Mouse (Mus musculus): ENCODE measurements around the gene 4933402N03Rik.

The 4933402N03Rik gene

DNA sequence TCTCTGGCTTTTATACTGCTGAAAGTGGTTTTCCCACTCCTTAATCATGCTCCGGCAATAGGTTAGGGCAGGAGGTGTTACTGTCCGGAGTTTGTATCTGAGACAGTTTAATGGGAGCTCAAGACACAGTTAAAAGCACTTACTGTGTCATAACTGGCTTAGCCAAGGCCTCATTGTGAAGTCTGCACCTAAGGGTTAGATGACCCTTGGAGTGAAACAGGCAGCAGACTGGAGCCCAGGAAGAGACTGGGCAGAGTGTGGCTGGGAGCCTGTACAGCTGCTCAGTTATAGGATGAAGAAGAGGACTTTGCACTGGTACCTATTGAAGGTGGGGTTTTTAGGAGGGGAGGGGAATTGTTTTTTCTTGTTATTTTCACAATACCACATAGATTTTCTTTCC lies at the start of gene 4933402N03Rik:
Gene 4933402N03Rik (minus strand): TSS at position 101 of the 400 bp plus-strand sequence.
- no peak for DNase-seq

DNA sequence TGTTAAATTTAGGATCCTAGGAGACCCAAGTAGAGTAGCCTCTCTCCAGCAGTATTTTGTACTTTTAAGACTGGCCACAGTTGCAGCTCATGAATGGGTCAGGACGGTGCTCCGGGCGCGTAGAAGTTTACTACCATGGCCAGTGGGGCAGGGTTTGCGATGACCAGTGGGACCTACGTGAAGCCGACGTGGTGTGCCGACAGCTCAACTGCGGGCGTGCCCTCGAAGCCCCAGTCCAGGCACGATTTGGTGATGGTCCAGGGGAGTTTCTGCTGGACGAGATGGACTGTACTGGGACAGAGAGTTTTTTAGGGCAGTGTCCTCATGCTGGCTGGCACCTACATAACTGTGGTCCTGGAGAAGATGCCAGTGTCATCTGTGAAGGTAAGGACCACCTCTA lies 41.9 kb upstream of the 4933402N03Rik start:
- no peak for DNase-seq

DNA sequence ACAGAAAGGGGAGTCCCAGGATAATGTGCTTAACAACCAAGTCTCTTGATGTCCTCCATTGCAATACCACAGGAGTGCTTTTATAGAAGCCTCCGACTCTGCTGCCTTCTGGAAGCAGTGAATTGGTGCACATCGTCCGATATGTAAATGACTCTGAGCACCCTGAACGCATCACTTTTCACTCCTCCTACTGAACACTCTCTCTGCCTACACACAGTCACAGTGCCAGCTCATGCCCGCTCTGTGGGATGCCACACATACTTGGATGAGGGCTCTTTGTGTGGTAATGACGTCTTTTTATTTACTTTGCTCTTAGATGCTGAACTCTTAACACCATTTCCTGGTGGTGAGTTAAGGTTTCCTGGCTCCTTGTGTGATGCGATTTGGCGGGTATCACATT lies 40.9 kb upstream of the 4933402N03Rik start:
- peak; percentile 20 to 53 for DNase-seq

DNA sequence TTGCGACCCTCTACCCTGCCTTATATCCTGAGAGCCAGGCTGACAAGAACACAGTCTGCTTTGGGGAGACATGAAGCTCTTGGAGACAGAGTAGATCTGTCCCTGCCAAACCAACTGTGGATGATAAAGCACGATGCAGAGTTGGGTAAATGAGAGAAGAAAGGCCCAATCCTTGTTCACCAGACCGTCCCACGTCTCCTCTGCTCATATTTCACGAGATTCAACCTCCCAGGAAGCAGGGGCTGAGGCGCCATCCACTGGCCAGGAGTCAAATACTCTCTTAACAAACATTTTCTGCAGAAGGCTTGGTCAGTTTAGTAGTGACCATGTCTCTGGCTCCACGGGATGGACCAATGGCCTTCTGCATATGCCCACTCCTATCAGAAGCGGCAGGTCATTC lies 38.2 kb upstream of the 4933402N03Rik start:
- no peak for DNase-seq

DNA sequence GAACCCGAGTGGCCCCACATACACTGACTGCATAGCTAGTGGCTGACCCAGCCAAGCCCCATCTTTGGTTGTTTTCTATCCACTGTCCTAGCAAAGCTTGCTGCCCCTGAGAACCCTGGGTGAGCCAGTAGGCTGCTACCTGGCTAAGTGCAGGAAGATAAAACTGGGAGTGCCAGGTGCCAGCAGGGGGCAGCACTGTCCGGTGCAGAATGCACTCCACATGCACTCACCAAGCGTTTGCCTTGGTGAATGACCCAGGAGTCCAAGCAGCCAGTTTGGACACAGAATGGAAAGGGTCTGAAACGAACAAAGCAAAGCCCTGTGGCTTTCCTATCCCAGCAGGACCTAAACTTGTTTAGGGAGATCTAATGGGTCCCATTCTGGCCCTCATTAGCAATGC lies 36.6 kb upstream of the 4933402N03Rik start:
- DNase-seq: peak; percentile 13 to 48

DNA sequence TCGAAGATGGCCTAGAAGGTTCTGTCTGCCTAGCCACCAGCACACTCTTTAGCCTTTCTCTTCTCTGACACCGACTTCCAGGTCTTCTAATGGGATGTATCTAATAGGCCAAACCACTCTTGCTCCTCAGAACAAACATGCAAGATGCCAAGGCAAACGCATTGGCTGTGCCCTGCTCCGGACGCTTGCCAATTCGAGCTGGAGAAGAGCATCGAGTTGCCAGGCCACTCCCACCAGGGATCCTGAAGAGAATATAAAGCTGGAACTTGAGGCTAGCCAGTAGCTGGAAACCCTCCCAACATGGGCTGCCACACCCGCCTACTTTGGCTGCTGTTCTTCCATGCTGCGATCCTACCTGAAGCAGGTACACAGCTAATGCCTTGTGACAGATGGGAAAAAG lies 28.0 kb upstream of the 4933402N03Rik start, which contains the start of gene 5430419D17Rik:
Gene 5430419D17Rik (plus strand): TSS at position 282 of the 400 bp plus-strand sequence.
- DNase-seq: no peak

DNA sequence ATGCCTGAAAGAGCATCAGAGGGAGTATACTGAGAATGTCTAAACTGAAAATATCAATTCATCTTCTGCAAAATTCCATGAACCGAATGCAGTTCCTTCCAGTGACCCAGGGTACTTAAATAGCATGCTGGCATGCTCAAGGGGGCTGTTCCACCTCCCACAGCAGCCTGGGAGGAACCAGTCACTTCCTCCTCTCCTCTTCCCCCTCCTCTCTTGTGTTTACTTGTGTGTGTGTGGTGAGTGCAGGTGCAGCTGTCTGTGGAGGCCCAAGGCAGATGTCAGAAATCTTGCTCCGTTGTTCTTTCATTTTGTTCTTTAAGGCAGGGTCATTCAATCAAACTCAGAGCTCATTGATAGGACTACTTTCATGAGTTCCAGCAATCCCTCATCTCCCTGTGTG lies 23.0 kb upstream of the 4933402N03Rik start:
- no peak for DNase-seq

DNA sequence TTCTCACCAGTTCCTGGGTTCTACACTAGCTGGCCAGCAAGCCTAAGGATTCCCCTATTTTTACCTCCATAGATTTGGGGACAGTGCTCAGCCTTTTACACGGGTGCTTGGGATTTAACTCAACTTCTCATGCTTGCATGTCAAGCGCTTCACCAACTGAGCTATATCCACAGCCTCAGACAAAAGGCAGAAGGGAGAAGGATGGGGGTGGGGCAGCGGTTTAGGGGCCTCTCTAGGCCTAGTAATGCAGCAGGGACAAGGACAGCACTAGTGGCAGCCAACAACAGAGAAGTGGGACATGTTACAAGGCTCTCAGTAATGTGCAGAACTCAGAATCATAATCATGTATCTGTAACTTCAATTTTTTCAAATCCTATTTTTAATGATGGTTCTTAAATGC lies 21.7 kb upstream of the 4933402N03Rik start:
- DNase-seq: no peak

DNA sequence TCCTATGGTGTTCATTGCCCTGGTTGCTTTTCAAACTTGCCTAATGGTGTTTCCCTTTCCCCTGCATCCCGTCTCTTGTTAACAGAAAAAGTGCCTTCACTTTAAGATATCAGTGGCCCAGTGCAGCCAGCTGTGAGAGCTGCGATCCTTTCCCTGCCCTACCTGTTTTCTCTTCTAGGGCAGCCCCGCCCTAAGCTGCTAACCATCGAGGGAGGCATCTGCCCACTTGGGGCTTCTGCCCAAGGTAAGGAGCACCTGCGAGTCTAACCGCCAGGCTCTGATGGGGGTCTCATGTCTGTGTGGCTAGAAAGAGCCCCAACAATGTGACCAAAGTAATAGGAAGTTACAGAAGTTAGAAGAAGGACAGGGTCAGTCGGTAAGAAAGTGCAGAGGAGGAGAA lies 16.1 kb upstream of the 4933402N03Rik start:
- DNase-seq: no peak

DNA sequence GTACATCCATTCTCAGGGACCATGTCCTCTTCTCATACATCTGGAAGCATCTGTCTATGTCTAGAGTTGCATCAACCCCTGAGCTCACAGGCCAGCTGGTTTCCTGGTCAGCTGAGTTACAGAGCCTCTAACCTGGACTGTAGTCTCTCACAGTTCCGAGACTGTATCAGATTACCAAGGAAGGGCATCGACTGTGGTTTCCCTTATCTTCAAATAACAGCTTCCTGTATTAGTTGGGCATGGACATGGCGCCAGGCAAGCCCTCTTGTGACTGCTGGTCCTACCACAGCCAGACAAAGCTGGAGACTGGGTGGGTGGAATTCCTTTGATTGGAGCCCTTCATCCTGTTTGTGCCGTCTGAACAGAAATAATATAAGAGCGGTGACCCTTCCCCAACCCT lies 6.9 kb upstream of the 4933402N03Rik start:
- DNase-seq: peak in 1 of 2 experiments; percentile 5

DNA sequence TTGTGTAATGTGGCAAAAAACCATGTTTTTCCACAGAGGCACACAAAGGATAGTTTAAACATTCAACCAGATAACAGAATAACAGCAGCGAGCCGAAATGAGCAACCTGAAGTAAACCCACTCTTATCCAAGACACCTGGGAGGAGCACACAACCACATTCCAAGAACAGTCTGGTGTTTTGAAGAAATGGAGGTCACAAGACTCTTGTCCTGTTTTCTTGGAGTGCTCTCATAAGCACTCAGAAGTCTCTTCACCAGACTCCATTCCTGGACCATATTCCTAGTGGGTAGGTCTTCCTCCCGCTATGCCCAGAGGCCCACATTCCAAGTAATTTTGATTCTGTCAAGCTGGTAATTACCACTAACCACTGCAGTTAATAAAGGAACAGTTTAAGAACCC lies 4.1 kb upstream of the 4933402N03Rik start:
- DNase-seq: no peak

DNA sequence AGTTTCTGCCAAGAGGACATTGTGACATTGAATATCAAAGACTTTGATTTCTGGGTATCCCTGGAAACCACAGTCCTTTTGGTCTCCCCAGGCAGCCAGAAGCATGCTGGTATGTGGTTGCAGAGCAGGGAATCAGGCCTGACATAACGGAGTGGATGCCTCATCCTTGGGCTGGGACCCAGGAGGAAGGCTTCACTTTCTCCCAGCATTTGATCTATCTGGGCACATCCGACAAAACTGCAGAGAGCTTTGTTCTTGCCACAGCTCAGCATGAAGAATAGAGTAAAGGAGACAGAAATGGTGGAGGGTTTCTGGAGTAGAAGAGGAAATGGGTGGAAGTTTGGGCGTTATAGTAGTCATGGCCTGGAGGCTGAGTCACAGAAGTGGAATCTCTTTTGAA lies 12.9 kb downstream of the 4933402N03Rik start:
- DNase-seq: no peak

DNA sequence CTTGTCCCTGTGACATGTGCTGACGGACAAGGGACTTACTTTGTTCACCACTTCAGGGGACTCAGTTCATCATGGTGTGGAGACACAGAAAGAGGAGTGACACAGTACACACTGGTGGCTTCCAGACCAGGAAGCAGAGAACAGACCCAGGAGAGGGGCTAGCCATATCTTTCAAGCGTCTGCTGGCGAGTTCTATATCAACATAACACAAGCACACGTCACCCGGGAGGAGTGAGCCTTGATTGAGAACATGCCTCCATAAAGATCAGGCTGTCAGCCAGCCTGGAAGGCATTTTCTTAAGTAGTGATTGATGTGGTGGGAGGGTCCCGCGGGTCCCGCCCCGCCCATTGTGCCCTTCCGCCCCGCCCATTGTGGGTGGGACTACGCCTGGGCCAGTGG lies 16.1 kb downstream of the 4933402N03Rik start:
- no peak for DNase-seq

DNA sequence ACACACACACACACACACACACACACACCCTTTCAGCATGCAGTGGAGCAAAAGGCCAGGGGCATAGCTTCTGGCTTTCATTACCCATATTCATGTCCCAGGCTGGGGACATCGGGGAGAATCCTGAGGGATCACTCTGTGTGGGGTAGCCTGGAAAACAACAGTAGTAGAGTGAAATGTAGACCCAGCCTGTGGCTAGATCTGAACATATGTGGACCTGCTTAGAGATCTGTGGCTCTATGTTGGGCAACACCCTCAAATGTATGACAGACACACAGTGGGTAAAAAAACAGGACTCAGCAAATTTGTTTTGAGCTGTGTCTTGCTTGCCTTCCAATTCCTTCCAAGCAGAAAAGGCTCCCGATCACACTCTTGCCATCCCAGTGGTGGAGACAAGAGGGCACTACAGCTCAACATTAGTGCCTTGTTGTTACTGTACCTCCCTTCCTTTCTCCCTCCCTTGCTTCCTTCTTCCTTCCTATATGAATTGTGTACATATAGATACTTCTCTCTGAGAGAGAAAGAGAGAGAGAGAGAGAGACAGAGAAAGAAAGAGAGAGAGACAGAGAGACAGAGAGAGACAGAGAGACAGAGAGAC lies 23.8 kb downstream of the 4933402N03Rik start:
- DNase-seq: no peak

DNA sequence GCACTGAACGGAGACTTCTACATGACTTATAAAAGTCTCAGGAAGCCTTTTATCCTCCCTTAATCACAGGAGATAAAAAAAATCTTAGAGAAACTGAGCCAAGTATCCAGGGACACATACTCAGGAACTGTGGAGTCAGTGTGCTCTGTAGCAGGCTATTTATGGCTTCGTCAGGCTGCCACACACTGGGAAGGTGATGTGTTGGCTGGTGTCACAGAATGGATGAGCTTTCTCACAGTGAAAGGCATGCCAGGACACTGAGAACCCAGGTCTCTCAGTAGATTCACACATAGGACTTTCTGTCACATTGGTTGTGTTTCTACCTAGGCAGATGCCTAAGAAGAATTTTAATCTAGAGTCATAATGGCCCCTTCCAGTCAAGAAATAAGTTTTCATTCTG lies 31.7 kb downstream of the 4933402N03Rik start:
- DNase-seq: no peak

DNA sequence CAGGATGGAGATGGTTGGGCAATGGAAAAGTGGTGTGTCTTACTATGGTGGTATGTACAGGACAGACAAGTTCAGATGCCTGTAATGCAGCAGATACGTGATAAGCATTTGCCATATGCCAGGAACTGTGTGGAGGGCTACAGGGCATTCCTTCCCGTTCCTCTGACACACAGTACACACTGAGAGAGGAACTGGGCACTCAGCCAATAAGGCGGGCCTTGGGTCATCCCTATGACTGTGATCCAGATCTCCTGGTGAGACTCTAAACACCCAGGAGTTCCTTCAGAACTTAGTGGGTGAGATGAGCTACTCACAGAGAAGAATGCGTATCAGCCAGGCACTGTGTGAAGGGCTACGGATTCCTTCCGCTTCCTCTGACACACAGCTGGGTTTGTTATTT lies 32.4 kb downstream of the 4933402N03Rik start:
- peak; percentile 5 to 30 for DNase-seq

DNA sequence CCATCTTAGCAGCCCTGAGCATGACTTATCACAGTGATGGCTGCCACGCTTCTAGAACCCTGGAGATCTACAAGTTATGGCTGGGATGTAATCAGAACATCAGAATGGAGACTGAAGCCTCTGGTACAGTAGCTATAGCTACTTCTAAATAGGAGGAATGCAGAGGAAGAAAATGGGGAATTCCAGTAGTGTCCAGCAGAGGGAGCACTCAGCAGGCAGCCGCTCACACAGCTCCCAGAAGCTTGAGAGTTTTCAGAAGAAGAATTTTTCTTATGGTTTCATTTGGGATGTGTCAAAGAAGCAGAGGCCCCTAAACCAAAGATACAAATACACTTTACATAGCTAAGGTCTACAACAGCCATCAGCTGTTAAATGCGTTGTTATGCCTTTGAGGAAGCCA lies 33.6 kb downstream of the 4933402N03Rik start:
- peak; percentile 11 to 45 for DNase-seq
